Mouse (Mus musculus) thymus, adult 2 months (tissue): ENCODE measurements around the gene Plaur.

ENCODE experiments used
- CTCF ChIP-seq: fragments of 200-500 bp; IDR thresholded peaks from 2 replicates; pipeline ENCODE4 v1.5.1; 2012; ENCODE audit warnings: mild to moderate bottlenecking, control low read depth, low read length, moderate library complexity, borderline replicate concordance; ENCODE audit not compliant: control insufficient read depth, poor library complexity, insufficient read depth; ENCODE audit errors: extremely low read depth
- POLR2A ChIP-seq: fragments of 200-500 bp; IDR thresholded peaks from 2 replicates; pipeline ENCODE4 v1.6.1; 2012; ENCODE audit warnings: mild to moderate bottlenecking, low read length, control low read depth, moderate library complexity; ENCODE audit not compliant: control insufficient read depth, poor library complexity, insufficient read depth; ENCODE audit errors: extremely low read depth

DNA sequence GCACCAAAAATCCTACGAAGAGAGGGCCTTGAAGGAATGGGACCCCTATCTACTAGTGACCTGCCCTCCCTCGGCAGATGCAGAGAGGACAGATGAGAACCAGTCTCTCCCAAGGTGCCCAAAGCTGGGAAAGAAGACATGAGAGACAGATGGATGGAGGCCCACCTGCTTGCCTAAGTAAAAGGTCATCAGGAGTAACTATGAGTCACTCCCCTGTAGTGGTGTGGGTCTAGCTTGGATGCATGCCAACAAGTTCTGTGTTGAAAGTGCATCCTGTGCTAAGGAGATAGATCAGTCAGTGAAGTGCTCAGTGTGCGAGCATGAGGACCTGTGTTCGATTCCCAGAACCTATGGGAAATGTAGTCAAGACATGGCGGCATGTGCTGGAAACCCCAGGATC lies 16.6 kb downstream of the Plaur start:
- TF ChIP-seq POLR2A = no peak
- no peak for TF ChIP-seq CTCF
